In genomic region chr7:73556688-73557667, GRCm38 (mm10) we compare ENCODE assay signal across 8 mouse cellular contexts. TPM values are rescaled to one million over a fixed set of nuclear protein-coding genes. Genes with fewer than 3 reads are reported as not detected.
DNase-seq lines count a peak whose midpoint lies in the region; ATAC-seq lines count a peak whose summit lies in the region.

No protein-coding gene starts in this region.

- peak overlapping the region; percentile 100 for H3K27ac ChIP-seq in heart, embryonic 10.5 days
- peak overlapping the region; percentile 100 for H3K27ac ChIP-seq in embryonic facial prominence, embryonic 11.5 days (replicated peaks; ENCODE audit: low read depth, low read length)
- H3K27ac ChIP-seq in limb, embryonic 10.5 days = peak overlapping the region; percentile 100

- ATAC-seq in embryonic facial prominence, embryonic 11.5 days (replicated peaks; ENCODE audit: insufficient number of reproducible peaks, low FRiP score, low TSS enrichment, low read depth) = no peak
- no peak for ATAC-seq in megakaryocyte progenitor cell, adult 5-6 weeks (replicated peaks; ENCODE audit: poor library complexity)

- no peak for DNase-seq in heart, embryonic 10.5 days (ENCODE audit: low spot score)
- DNase-seq in heart, postnatal 10 days = no peak
- peak; percentile 76 for DNase-seq in CD4-positive, CD25-positive, alpha-beta regulatory T cell, adult 2 months (ENCODE audit: low read depth, low spot score)
- peak; percentile 68 for DNase-seq in embryonic facial prominence, embryonic 11.5 days (ENCODE audit: low spot score)
- DNase-seq in limb, embryonic 10.5 days (ENCODE audit: low spot score) = peak; percentile 24
- DNase-seq in retina, postnatal 1 day = peak; percentile 50
- no peak for DNase-seq in thymus, postnatal 36 days

- H3K4me3 ChIP-seq in heart, embryonic 10.5 days = peak overlapping the region; percentile 99
- peak overlapping the region; percentile 100 for H3K4me3 ChIP-seq in embryonic facial prominence, embryonic 11.5 days (ENCODE audit: low read depth, low read length)
- H3K4me3 ChIP-seq in limb, embryonic 10.5 days = peak overlapping the region; percentile 99

- H3K9ac ChIP-seq in embryonic facial prominence, embryonic 11.5 days (replicated peaks; ENCODE audit: low read length) = peak overlapping the region; percentile 100

- peak overlapping the region; percentile 43 for H3K4me2 ChIP-seq in embryonic facial prominence, embryonic 11.5 days (ENCODE audit: low read depth, low read length)

- no peaks in the 10 kb centered on the region for H3K9me3 ChIP-seq in heart, embryonic 10.5 days
- no peaks in the 10 kb centered on the region for H3K9me3 ChIP-seq in embryonic facial prominence, embryonic 11.5 days (replicated peaks; ENCODE audit: control insufficient read depth, low read length)
- no peaks in the 10 kb centered on the region for H3K9me3 ChIP-seq in limb, embryonic 10.5 days (replicated peaks)

- H3K27me3 ChIP-seq in heart, embryonic 10.5 days (ENCODE audit: insufficient read depth, poor library complexity, severe bottlenecking) = no peaks in the 10 kb centered on the region
- H3K27me3 ChIP-seq in embryonic facial prominence, embryonic 11.5 days (ENCODE audit: control insufficient read depth, insufficient read depth, low read length) = no peaks in the 10 kb centered on the region
- no peaks in the 10 kb centered on the region for H3K27me3 ChIP-seq in limb, embryonic 10.5 days (ENCODE audit: low read depth, poor library complexity, severe bottlenecking)

- under 1% methylated on average over 25 of the region's 25 CpGs for WGBS in heart, embryonic 10.5 days
- under 1% methylated on average over 25 of the region's 25 CpGs for WGBS in embryonic facial prominence, embryonic 11.5 days
- WGBS in limb, embryonic 10.5 days = under 1% methylated on average over 25 of the region's 25 CpGs

- peaks cover 15% of the 10 kb centered on the region for H3K4me1 ChIP-seq in heart, embryonic 10.5 days
- H3K4me1 ChIP-seq in embryonic facial prominence, embryonic 11.5 days (ENCODE audit: control insufficient read depth, insufficient read depth, low read length) = peaks cover 4% of the 10 kb centered on the region; the same call in 1 of the 2 replicates
- H3K4me1 ChIP-seq in limb, embryonic 10.5 days = peaks cover 15% of the 10 kb centered on the region

- H3K36me3 ChIP-seq in heart, embryonic 10.5 days = peaks cover 13% of the 10 kb centered on the region
- H3K36me3 ChIP-seq in embryonic facial prominence, embryonic 11.5 days (replicated peaks; ENCODE audit: control insufficient read depth, insufficient read depth, low read depth, low read length) = no peaks in the 10 kb centered on the region
- peaks cover 35% of the 10 kb centered on the region for H3K36me3 ChIP-seq in limb, embryonic 10.5 days

- intact Hi-C loops in heart, postnatal 10 days (cut with DNase I) = loop anchor here (1.0 kb wide), 2 partner anchors 19 to 38 kb away; no protein-coding TSS in a partner anchor

RNA-seq across cellular contexts. Expression of gene Chd2, which starts 15.3 kb away (rescaled TPM):
- 43.6 and 46.0 TPM in 2 replicates for polyA plus RNA-seq in heart, embryonic 10.5 days (2016; fragmentation: Nextera tagmentation; extraction: Ambion mirVana)
- total RNA-seq in heart, postnatal 10 days (2021) = 10 to 100 TPM; 62.3 to 63.3 TPM
- 46.6 and 47.8 TPM in 2 replicates for polyA plus RNA-seq in embryonic facial prominence, embryonic 11.5 days (2014; fragmentation: Nextera tagmentation; extraction: Ambion mirVana)
- polyA plus RNA-seq in limb, embryonic 10.5 days (2016; fragmentation: Nextera tagmentation; extraction: Ambion mirVana) = 33.7 and 53.2 TPM in 2 replicates
- total RNA-seq in megakaryocyte progenitor cell, adult 5-6 weeks (2015) = 46.8 and 54.3 TPM in 2 replicates
- total RNA-seq in megakaryocyte progenitor cell, adult 5-6 weeks (2017) = 82.2 and 117 TPM in 2 replicates

Comparison
In these comparisons a context has a peak if more than half of its experiments do, and no peak if none do; other contexts are left out.
1. DNase-seq: peak in CD4-positive, CD25-positive, alpha-beta regulatory T cell, adult 2 months (single experiment), embryonic facial prominence, embryonic 11.5 days (single experiment), limb, embryonic 10.5 days (single experiment) and retina, postnatal 1 day (single experiment); none in heart, embryonic 10.5 days (single experiment), heart, postnatal 10 days (0 of 2) and thymus, postnatal 36 days (0 of 2).
2. Peak in every context shown above with its lines, with median percentiles within 50 percentile points of each other: H3K27ac ChIP-seq and H3K4me3 ChIP-seq.